21 mouse cellular contexts compared by ENCODE assay signal in the genomic region with DNA sequence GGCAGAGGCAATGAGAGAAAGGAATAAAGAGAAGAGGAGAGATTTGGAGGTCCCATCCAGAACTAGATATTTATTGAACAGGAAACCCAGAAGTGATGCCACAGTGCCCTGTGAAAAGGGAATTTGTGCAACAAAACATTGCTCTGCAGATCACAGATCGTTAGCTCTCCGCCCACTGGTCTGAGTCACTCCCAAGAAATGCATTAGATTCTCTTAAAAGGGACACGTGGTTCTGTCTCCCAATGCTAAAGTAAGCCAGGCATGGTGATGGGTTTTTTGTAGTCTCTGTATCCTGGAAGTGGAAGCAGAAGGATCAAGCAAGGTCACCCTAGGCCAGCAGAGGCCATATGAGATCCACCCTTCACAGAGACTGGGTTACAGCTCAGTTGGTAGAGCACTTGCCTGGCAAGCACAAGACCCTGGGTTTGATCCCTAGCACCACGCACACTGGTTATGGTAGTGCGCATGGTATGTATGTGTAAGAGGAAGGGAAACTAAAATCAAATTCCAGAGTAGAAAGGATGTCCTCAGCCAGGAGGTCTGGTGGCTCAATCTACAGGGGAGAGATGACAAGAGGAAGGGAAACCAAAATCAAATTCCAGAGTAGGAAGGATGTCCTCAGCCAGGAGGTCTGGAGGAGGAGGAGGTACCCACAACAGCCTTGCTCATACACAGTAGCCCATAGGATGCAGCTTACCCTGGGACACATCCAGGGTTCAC.
DNase-seq lines count a peak whose midpoint lies in the region; TF ChIP-seq lines count a peak whose summit lies in the region.
"Had no signal": no experiment of that assay in that cellular context is flagged by ENCODE, and none has a peak within 500 bp of the region (broad histone marks: within the 10 kb centered on the region; RNA-seq: fewer than 3 reads in every experiment).

No protein-coding gene starts in this region.

- DNase-seq in adrenal gland, postnatal 36 days = peak; percentile 58 to 62
- DNase-seq in adrenal gland, adult 8-10 months = no peak
- peak; percentile 39 to 53 for DNase-seq in right cerebral cortex, adult 2 months (ENCODE audit: low spot score in 2 of 2)
- no peak for DNase-seq in right cerebral cortex, postnatal 36 days (ENCODE audit: low spot score in 2 of 2)
- no peak for DNase-seq in kidney, postnatal 10 days
- DNase-seq in thymus, adult 18-20 months = no peak
- DNase-seq: cerebellum, adult 11-12 months; cerebellum, postnatal 14 days; heart, adult 11 months; kidney, adult 8-10 months; kidney, postnatal 36 days; liver, embryonic 13.5 days; midbrain, embryonic 14.5 days; thymus, postnatal 4 days had no signal

- no peak for TF ChIP-seq POLR2A in embryonic fibroblast, embryonic 13.5 days (IDR thresholded peaks at IDR 0.05; ENCODE audit: low read depth, low read length)

- no peak overlapping the region for H3K4me3 ChIP-seq in embryonic fibroblast, embryonic 13.5 days (ENCODE audit: insufficient read depth, low read length)
- H3K4me3 ChIP-seq: embryonic facial prominence, embryonic 13.5 days; heart, embryonic 12.5 days; hindbrain, embryonic 12.5 days; limb, embryonic 13.5 days; liver, embryonic 13.5 days; megakaryocyte, embryonic 14.5 days; neural tube, embryonic 15.5 days had no signal

- peak overlapping the region; percentile 89 for H3K27ac ChIP-seq in embryonic fibroblast, embryonic 13.5 days (ENCODE audit: insufficient read depth, low read length)
- H3K27ac ChIP-seq: embryonic facial prominence, embryonic 13.5 days; hindbrain, embryonic 12.5 days; limb, embryonic 13.5 days; liver, embryonic 13.5 days; neural tube, embryonic 15.5 days had no signal

- TF ChIP-seq CTCF in embryonic fibroblast, embryonic 13.5 days (IDR thresholded peaks at IDR 0.05; ENCODE audit: borderline replicate concordance, insufficient read depth, low read length) = no peak

- H3K4me1 ChIP-seq in embryonic fibroblast, embryonic 13.5 days (ENCODE audit: control insufficient read depth, insufficient read depth, low read length) = peaks cover 15% of the 10 kb centered on the region
- H3K4me1 ChIP-seq: embryonic facial prominence, embryonic 13.5 days; hindbrain, embryonic 12.5 days; limb, embryonic 13.5 days; liver, embryonic 13.5 days; megakaryocyte, embryonic 14.5 days; neural tube, embryonic 15.5 days had no signal

Comparison
In these comparisons a context has a peak if more than half of its experiments do, and no peak if none do; other contexts are left out.
1. DNase-seq: peak in adrenal gland, postnatal 36 days (2 of 2) and right cerebral cortex, adult 2 months (2 of 2); none in adrenal gland, adult 8-10 months (single experiment), right cerebral cortex, postnatal 36 days (0 of 2), kidney, postnatal 10 days (single experiment) and thymus, adult 18-20 months (0 of 2).